Mouse (Mus musculus): ENCODE results near the gene Stk40. TPM values are rescaled to one million over a fixed set of nuclear protein-coding genes. Genes with fewer than 3 reads are reported as not detected.
"Not testable (repeated sequence)": the region's sequence is repeated elsewhere in the genome, so short reads cannot be mapped to it uniquely, and the experiment has no call there.

Gene Stk40
- total and polyA plus RNA-seq, 2 experiments from 2014 or later: 19.7 to 23.3 TPM

- Histone ChIP-seq H3K4me2 (ENCODE audit: low read depth, low read length) (no peak overlapping the region), H3K9ac (replicated peaks; ENCODE audit: low read length) (no peak overlapping the region), H3K27ac (no peak overlapping the region), H3K27me3 (ENCODE audit: insufficient read depth, low read length) (no peaks in the 10 kb centered on the region), H3K36me3 (ENCODE audit: insufficient read depth, low read length) (peaks cover 6% of the 10 kb centered on the region; the same call in 1 of the 2 replicates), H3K9me3 (ENCODE audit: low read length) (no peaks in the 10 kb centered on the region), H3K4me3 (ENCODE audit: low read length) (no peak overlapping the region), H3K4me1 (ENCODE audit: insufficient read depth, low read length) (0 out of 2 replicates have a peak, but pooled peaks cover 5% of the 10 kb centered on the region)
- 90% methylated on average over 6 of the region's 6 CpGs for WGBS
- ATAC-seq (no peak), DNase-seq (ENCODE audit: low spot score) (no peak)
- no peak for TF ChIP-seq CTCF (IDR thresholded peaks at IDR 0.05; ENCODE audit: low read depth)
Measured at GRCm38 (mm10) chr4:126161456-126161855, 57.7 kb downstream of the Stk40 start.

GRCm38 (mm10) chr4:126161986-126162385 is 58.2 kb downstream of the Stk40 start:
- TF ChIP-seq CTCF (IDR thresholded peaks at IDR 0.05; ENCODE audit: low read depth): no peak
- 0 out of 2 replicates have a peak, but pooled peaks cover 5% of the 10 kb centered on the region for H3K4me1 ChIP-seq (ENCODE audit: insufficient read depth, low read length)
- no peak overlapping the region for H3K27ac ChIP-seq
- peak overlapping the region; percentile 100 for H3K4me2 ChIP-seq (ENCODE audit: low read depth, low read length)
- no peak overlapping the region for H3K9ac ChIP-seq (replicated peaks; ENCODE audit: low read length)
- peak overlapping the region; percentile 59; the same call in 1 of the 2 replicates for H3K4me3 ChIP-seq (ENCODE audit: low read length)
- ATAC-seq (peak; percentile 5; the same call in 1 of the 2 replicates), DNase-seq (ENCODE audit: low spot score) (no peak)
- 64% methylated on average over 8 of the region's 9 CpGs for WGBS
- H3K36me3 ChIP-seq (ENCODE audit: insufficient read depth, low read length): peaks cover 6% of the 10 kb centered on the region; the same call in 1 of the 2 replicates
- no peaks in the 10 kb centered on the region for H3K27me3 ChIP-seq (ENCODE audit: insufficient read depth, low read length)
- H3K9me3 ChIP-seq (ENCODE audit: low read length): no peaks in the 10 kb centered on the region

DNA sequence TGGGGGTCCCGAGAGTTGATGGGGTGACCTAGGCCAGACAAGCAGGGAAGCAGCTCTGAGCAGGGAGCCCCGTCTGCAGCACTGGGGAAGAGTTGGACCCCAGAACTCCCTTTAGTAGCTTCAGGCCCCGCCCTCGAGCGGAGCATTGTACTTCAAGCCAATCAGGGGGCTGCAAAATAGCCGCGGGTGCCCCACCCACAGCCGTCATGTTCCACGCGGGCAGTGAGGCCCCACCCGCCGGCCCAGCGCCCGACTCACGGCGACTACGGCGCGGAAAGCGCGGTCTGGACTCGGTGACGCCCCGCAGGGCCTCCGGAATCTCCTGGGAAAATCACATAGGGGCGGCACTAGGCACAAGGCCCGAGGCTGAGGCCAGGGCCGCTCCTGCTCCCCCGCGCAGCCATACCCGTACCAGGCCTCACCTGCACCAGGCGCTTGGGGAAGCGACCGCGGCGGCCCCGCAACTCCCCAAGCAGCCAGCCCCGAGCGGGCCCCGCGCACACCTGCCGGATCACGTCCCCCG is 58.8 kb downstream of the Stk40 start:
- ATAC-seq (peak; percentile 95), DNase-seq (ENCODE audit: low spot score) (peak; percentile 87)
- Histone ChIP-seq H3K36me3 (ENCODE audit: insufficient read depth, low read length) (peaks cover 6% of the 10 kb centered on the region; the same call in 1 of the 2 replicates), H3K4me3 (ENCODE audit: low read length) (peak overlapping the region; percentile 59), H3K9me3 (ENCODE audit: low read length) (no peaks in the 10 kb centered on the region), H3K4me1 (ENCODE audit: insufficient read depth, low read length) (0 out of 2 replicates have a peak, but pooled peaks cover 5% of the 10 kb centered on the region), H3K4me2 (ENCODE audit: low read depth, low read length) (peak overlapping the region; percentile 100), H3K27ac (peak overlapping the region; percentile 62; the same call in 1 of the 2 replicates), H3K9ac (replicated peaks; ENCODE audit: low read length) (peak overlapping the region; percentile 73), H3K27me3 (ENCODE audit: insufficient read depth, low read length) (no peaks in the 10 kb centered on the region)
- no peak for TF ChIP-seq CTCF (IDR thresholded peaks at IDR 0.05; ENCODE audit: low read depth)
- WGBS: 1% methylated on average over 42 of the region's 44 CpGs

DNA sequence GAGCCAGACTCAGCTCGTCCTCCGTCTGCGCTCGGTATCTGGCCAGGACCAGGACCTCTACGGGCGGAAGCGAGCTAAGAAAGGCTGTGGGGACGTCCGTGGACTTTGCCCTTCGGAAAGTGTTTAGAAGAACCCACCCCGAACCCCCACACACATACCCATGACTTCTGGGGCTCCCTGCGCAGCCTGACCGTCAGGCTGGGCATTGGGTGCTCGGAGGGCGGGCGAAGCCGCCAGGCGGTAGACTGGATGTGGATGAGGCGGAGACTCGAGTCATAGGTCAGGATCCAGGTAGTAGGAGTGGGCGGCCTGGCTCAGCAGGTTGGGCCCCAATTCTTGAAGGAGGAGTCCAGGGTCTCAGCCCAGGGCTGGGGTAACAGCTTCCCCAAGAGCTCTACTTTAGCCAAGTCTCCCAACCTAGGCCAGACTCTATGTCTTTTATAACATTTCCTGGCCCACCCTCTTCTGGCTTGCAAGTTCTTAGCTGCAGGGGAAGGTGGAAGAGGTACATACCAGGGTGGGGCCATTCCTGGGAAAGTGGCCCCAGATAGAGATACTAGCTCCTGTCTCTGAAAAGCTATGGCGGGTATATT is 59.4 kb downstream of the Stk40 start, which contains the start of gene Sh3d21:
Gene Sh3d21 (minus strand): TSS at position 425 of the 593 bp plus-strand sequence.
- DNase-seq (ENCODE audit: low spot score): peak; percentile 13
- peak; percentile 35 for ATAC-seq
- 0 out of 2 replicates have a peak, but pooled peaks cover 5% of the 10 kb centered on the region for H3K4me1 ChIP-seq (ENCODE audit: insufficient read depth, low read length)
- TF ChIP-seq CTCF (IDR thresholded peaks at IDR 0.05; ENCODE audit: low read depth): no peak
- peak within 1 kb of the TSS; percentile 59 for H3K4me3 ChIP-seq (ENCODE audit: low read length)
- peaks cover 6% of the 10 kb centered on the region; the same call in 1 of the 2 replicates for H3K36me3 ChIP-seq (ENCODE audit: insufficient read depth, low read length)
- H3K27ac ChIP-seq: peak within 1 kb of the TSS; percentile 62; the same call in 1 of the 2 replicates
- peak within 1 kb of the TSS; percentile 73 for H3K9ac ChIP-seq (replicated peaks; ENCODE audit: low read length)
- no peaks in the 10 kb centered on the region for H3K9me3 ChIP-seq (ENCODE audit: low read length)
- H3K27me3 ChIP-seq (ENCODE audit: insufficient read depth, low read length): no peaks in the 10 kb centered on the region
- H3K4me2 ChIP-seq (ENCODE audit: low read depth, low read length): peak within 1 kb of the TSS; percentile 100
- 15% methylated on average over 22 of the region's 22 CpGs for WGBS

DNA sequence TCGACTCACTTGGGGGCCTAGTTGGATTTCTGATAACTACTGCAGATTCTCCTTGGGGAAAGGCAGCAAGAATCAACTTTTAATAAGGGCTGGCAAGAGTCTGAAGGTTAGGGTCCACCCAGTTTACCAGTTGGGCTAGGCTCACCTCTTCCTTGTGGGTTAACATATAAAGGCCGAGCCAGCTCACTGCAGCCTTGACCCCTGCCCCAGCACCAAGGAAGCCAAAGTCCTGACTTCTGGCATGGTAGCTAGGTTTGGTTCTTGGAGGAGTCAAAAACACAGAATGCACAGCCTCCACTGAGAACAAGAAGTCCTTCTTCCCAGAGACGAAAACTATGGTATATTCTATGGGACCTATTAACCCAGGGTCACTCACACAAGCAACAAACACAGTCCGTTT is 59.9 kb downstream of the Stk40 start:
- no peak overlapping the region for H3K9ac ChIP-seq (replicated peaks; ENCODE audit: low read length)

DNA sequence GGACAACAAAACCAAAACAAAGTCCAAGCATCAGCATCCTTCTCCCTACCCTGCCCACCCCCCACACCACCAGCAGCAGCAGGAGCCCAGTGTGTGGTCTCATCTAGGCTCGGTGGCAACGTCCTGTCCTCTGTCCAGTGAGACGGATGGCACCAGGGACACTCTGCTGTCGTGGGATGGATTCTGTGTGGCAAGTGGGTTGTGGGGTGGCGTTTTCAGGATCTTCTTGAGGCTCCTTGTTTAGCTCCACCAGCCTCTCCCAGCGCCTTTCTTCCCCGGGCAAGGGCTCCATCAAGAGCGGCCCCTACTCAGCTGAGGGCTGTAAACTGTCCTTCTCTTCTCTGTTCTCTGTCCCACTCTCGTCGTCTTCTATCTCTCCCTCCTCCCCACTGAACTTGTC is 61.3 kb downstream of the Stk40 start:
- not testable (repeated sequence) for DNase-seq (ENCODE audit: low spot score); H3K4me1 ChIP-seq (ENCODE audit: insufficient read depth, low read length); H3K4me3 ChIP-seq (ENCODE audit: low read length); H3K27ac ChIP-seq; H3K27me3 ChIP-seq (ENCODE audit: insufficient read depth, low read length); H3K9me3 ChIP-seq (ENCODE audit: low read length); H3K4me2 ChIP-seq (ENCODE audit: low read depth, low read length); H3K9ac ChIP-seq (replicated peaks; ENCODE audit: low read length); ATAC-seq
- H3K36me3 ChIP-seq (ENCODE audit: insufficient read depth, low read length): peaks cover 14% of the 10 kb centered on the region; the same call in 1 of the 2 replicates
- 60% methylated on average over 7 of the region's 10 CpGs for WGBS

More for the DNA sequence above, 59.9 kb downstream of the Stk40 start:
- Histone ChIP-seq H3K4me2 (ENCODE audit: low read depth, low read length) (no peak overlapping the region), H3K4me1 (ENCODE audit: insufficient read depth, low read length) (0 out of 2 replicates have a peak, but pooled peaks cover 5% of the 10 kb centered on the region), H3K9me3 (ENCODE audit: low read length) (no peaks in the 10 kb centered on the region), H3K4me3 (ENCODE audit: low read length) (no peak overlapping the region), H3K27me3 (ENCODE audit: insufficient read depth, low read length) (no peaks in the 10 kb centered on the region), H3K27ac (no peak overlapping the region), H3K36me3 (ENCODE audit: insufficient read depth, low read length) (peaks cover 6% of the 10 kb centered on the region; the same call in 1 of the 2 replicates)
- 69% methylated on average over 4 of the region's 4 CpGs for WGBS
- no peak for ATAC-seq
- no peak for TF ChIP-seq CTCF (IDR thresholded peaks at IDR 0.05; ENCODE audit: low read depth)
- DNase-seq (ENCODE audit: low spot score): no peak

All from hindbrain, postnatal 0 days (tissue).